Mouse (Mus musculus) forebrain, embryonic 16.5 days (tissue): ENCODE measurements around the gene Neurl4. TPM values are rescaled to one million over a fixed set of nuclear protein-coding genes. Genes with fewer than 3 reads are reported as not detected.
"Not testable (repeated sequence)": the region's sequence is repeated elsewhere in the genome, so short reads cannot be mapped to it uniquely, and the experiment has no call there.

ENCODE experiments used
- ATAC-seq: fragments of 200-750 bp; cut with Nextera tagmentation; 2 replicates; pipeline ENCODE4 v1.8.0; 2017; ENCODE audit warnings: mild to moderate bottlenecking, moderate library complexity
- H3K27ac ChIP-seq: fragments of 300-500 bp; sonication (generic); 2 replicates; pipeline ENCODE4 v1.5.1; 2014; ENCODE audit warnings: low read length, control low read depth
- H3K27me3 ChIP-seq: fragments of 300-500 bp; sonication (generic); replicated peaks from 2 replicates; pipeline ENCODE4 v1.6.1; 2014; ENCODE audit warnings: low read length; ENCODE audit not compliant: control insufficient read depth, insufficient read depth
- H3K36me3 ChIP-seq: fragments of 300-500 bp; sonication (generic); 2 replicates; pipeline ENCODE4 v1.6.1; 2014; ENCODE audit not compliant: control insufficient read depth, insufficient read depth
- H3K4me1 ChIP-seq: fragments of 300-500 bp; sonication (generic); replicated peaks from 2 replicates; pipeline ENCODE4 v1.6.1; 2014; ENCODE audit warnings: low read length; ENCODE audit not compliant: control insufficient read depth, insufficient read depth
- H3K4me2 ChIP-seq: fragments of 300-500 bp; sonication (generic); 2 replicates; pipeline ENCODE4 v1.6.1; 2014; ENCODE audit warnings: mild to moderate bottlenecking, low read length, control low read depth
- H3K4me3 ChIP-seq: fragments of 300-500 bp; sonication (generic); replicated peaks from 2 replicates; pipeline ENCODE4 v1.5.1; 2014; ENCODE audit warnings: mild to moderate bottlenecking, low read length, control low read depth
- H3K9ac ChIP-seq: fragments of 300-500 bp; sonication (generic); replicated peaks from 2 replicates; pipeline ENCODE4 v1.6.1; 2014; ENCODE audit warnings: low read depth, low read length, control low read depth
- H3K9me3 ChIP-seq: fragments of 300-500 bp; sonication (generic); 2 replicates; pipeline ENCODE4 v1.6.1; 2016; ENCODE audit warnings: low read length; ENCODE audit not compliant: control insufficient read depth
- WGBS: fragments of 180-500 bp; shearing (Covaris S2); extraction: QIAGEN DNeasy Blood & Tissue Kit; methylation state at CpG from one replicate; pipeline ENCODE4 v1.1.7; 2014; 5-methylcytosine and 5-hydroxymethylcytosine counted together
- polyA plus RNA-seq: library from polyadenylated mRNA; unstranded; fragments of >200 nt; fragmentation: Nextera tagmentation; extraction: Ambion mirVana; gene quantifications from 2 replicates; pipeline ENCODE4 v1.2.1, GENCODE M21; 2015

Gene Neurl4
- polyA plus RNA-seq, 1 experiment from 2014 or later = 21.5 TPM

GRCm38 (mm10) chr11:69921114-69922011 is 20.5 kb downstream of the Neurl4 start, which contains the start of gene Eif5a:
Gene Eif5a, minus strand, starts transcription at chr11:69921958.
- Histone ChIP-seq H3K9ac (peak within 1 kb of the TSS; percentile 89), H3K4me1 (peaks cover 21% of the 10 kb centered on the region), H3K9me3 (no peaks in the 10 kb centered on the region), H3K27me3 (no peaks in the 10 kb centered on the region), H3K4me3 (peak within 1 kb of the TSS; percentile 87), H3K36me3 (peaks cover 17% of the 10 kb centered on the region), H3K27ac (peak within 1 kb of the TSS; percentile 98), H3K4me2 (peak within 1 kb of the TSS; percentile 97)
- under 1% methylated on average over 78 of the region's 78 CpGs for WGBS
- peak; percentile 98 for ATAC-seq

- no peaks in the 10 kb centered on the region for H3K9me3 ChIP-seq
- peaks cover 21% of the 10 kb centered on the region for H3K4me1 ChIP-seq
- peak overlapping the region; percentile 64 for H3K9ac ChIP-seq
- ATAC-seq = no peak
- H3K36me3 ChIP-seq = peaks cover 15% of the 10 kb centered on the region
- no peaks in the 10 kb centered on the region for H3K27me3 ChIP-seq
- WGBS = 2% methylated on average over 12 of the region's 12 CpGs
- H3K4me2 ChIP-seq = peak overlapping the region; percentile 79
- peak overlapping the region; percentile 61 for H3K4me3 ChIP-seq
- H3K27ac ChIP-seq = peak overlapping the region; percentile 98
These were observed 21.3 kb downstream of the Neurl4 start for GRCm38 (mm10) chr11:69922012-69922756.

- peaks cover 9% of the 10 kb centered on the region for H3K36me3 ChIP-seq
- ATAC-seq = no peak
- H3K4me3 ChIP-seq = no peak overlapping the region
- no peaks in the 10 kb centered on the region for H3K9me3 ChIP-seq
- H3K9ac ChIP-seq = no peak overlapping the region
- no peaks in the 10 kb centered on the region for H3K27me3 ChIP-seq
- WGBS = 60% methylated on average over 3 of the region's 3 CpGs
- H3K4me2 ChIP-seq = no peak overlapping the region
- peaks cover 21% of the 10 kb centered on the region for H3K4me1 ChIP-seq
- H3K27ac ChIP-seq = no peak overlapping the region
These were observed 21.9 kb downstream of the Neurl4 start for GRCm38 (mm10) chr11:69922796-69923195.

- Histone ChIP-seq H3K36me3 (no peaks in the 10 kb centered on the region), H3K9me3 (no peaks in the 10 kb centered on the region), H3K9ac (no peak overlapping the region), H3K27me3 (no peaks in the 10 kb centered on the region), H3K4me2 (no peak overlapping the region), H3K4me3 (no peak overlapping the region), H3K4me1 (peaks cover under 1% of the 10 kb centered on the region), H3K27ac (no peak overlapping the region)
- WGBS = 98% methylated on average over 2 of the region's 2 CpGs
- ATAC-seq = no peak
These were observed 26.6 kb downstream of the Neurl4 start for GRCm38 (mm10) chr11:69927501-69927900.

- Histone ChIP-seq H3K4me2 (no peak overlapping the region), H3K27ac (no peak overlapping the region), H3K36me3 (no peaks in the 10 kb centered on the region), H3K4me3 (no peak overlapping the region), H3K27me3 (no peaks in the 10 kb centered on the region), H3K9ac (no peak overlapping the region), H3K4me1 (peaks cover 7% of the 10 kb centered on the region), H3K9me3 (no peaks in the 10 kb centered on the region)
- ATAC-seq = no peak
- 88% methylated on average over 4 of the region's 4 CpGs for WGBS
These were observed 28.8 kb downstream of the Neurl4 start for GRCm38 (mm10) chr11:69929712-69930111.

- H3K9ac ChIP-seq, H3K4me2 ChIP-seq, H3K9me3 ChIP-seq, H3K4me1 ChIP-seq, H3K27me3 ChIP-seq, ATAC-seq, H3K27ac ChIP-seq, H3K4me3 ChIP-seq, H3K36me3 ChIP-seq: not testable (repeated sequence)
- 91% methylated on average over 8 of the region's 8 CpGs for WGBS
These were observed 29.3 kb downstream of the Neurl4 start for GRCm38 (mm10) chr11:69930176-69930575.

- no peak for ATAC-seq
- Histone ChIP-seq H3K9ac (no peak overlapping the region), H3K36me3 (no peaks in the 10 kb centered on the region), H3K9me3 (no peaks in the 10 kb centered on the region), H3K4me3 (no peak overlapping the region), H3K4me1 (peaks cover 15% of the 10 kb centered on the region), H3K4me2 (no peak overlapping the region), H3K27me3 (no peaks in the 10 kb centered on the region), H3K27ac (no peak overlapping the region)
- WGBS = 75% methylated on average over 3 of the region's 3 CpGs
These were observed 30.2 kb downstream of the Neurl4 start for GRCm38 (mm10) chr11:69930967-69931537.

- no peaks in the 10 kb centered on the region for H3K36me3 ChIP-seq
- 72% methylated on average over 8 of the region's 8 CpGs for WGBS
- no peak overlapping the region for H3K27ac ChIP-seq
- no peak for ATAC-seq
- peaks cover 2% of the 10 kb centered on the region; the same call in 1 of the 2 replicates for H3K27me3 ChIP-seq
- H3K4me2 ChIP-seq = no peak overlapping the region
- no peak overlapping the region for H3K4me3 ChIP-seq
- H3K9me3 ChIP-seq = no peaks in the 10 kb centered on the region
- H3K9ac ChIP-seq = no peak overlapping the region
- peaks cover 22% of the 10 kb centered on the region for H3K4me1 ChIP-seq
These were observed 30.9 kb downstream of the Neurl4 start for GRCm38 (mm10) chr11:69931769-69932168.

- WGBS = 45% methylated on average over 3 of the region's 3 CpGs
- no peak overlapping the region for H3K27ac ChIP-seq
- no peak overlapping the region for H3K4me3 ChIP-seq
- no peaks in the 10 kb centered on the region for H3K9me3 ChIP-seq
- H3K9ac ChIP-seq = no peak overlapping the region
- H3K4me1 ChIP-seq = peaks cover 22% of the 10 kb centered on the region
- no peaks in the 10 kb centered on the region for H3K36me3 ChIP-seq
- peaks cover 7% of the 10 kb centered on the region for H3K27me3 ChIP-seq
- no peak overlapping the region for H3K4me2 ChIP-seq
- no peak for ATAC-seq
These were observed 31.4 kb downstream of the Neurl4 start for GRCm38 (mm10) chr11:69932254-69932653.
